Mouse (Mus musculus) CD4-positive, CD25-positive, alpha-beta regulatory T cell, adult 2 months (primary cell): Measurements from ENCODE around the gene Poc1a.
A peak's percentile ranks its signal among the peaks of the same experiment; 100 is the strongest.

Experiments used
- DNase-seq: peaks from one replicate; pipeline ENCODE4 v3.0.0-alpha.2; 2012; ENCODE audit warnings: low read depth, low spot score

The Poc1a gene

DNA sequence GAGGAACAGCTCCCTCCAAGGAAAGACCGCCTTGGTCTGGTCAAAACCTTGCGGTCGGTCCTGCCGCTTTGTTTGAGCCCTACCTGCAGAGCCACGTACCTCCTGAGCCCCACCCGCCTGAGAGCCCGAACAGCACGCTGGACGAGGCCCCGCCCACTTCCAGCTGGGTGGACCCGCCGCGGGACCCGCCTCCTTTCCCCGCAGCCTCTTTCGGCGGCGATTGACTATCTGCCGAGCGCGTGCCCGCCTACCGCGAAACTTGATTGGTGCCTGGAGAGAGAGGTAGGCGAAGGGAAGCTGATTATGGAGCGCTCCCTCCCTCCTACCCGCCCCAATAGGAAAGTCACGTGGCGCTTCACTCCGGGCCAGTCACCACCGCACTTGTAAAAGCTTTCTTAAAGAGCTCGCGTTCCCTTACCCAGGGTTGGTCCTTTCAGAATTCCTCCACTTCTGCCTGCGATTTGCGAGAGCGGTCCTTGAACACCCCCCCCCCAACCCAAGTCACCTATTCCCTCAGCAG lies 86.8 kb downstream of the Poc1a start:
- DNase-seq = peak; percentile 99

GRCm38 (mm10) chr9:106368112-106368717 lies 87.4 kb downstream of the Poc1a start, which contains the start of gene Dusp7:
Gene Dusp7, plus strand, starts transcription at chr9:106368632.
- peak; percentile 84 for DNase-seq

GRCm38 (mm10) chr9:106368831-106369501 lies 88.1 kb downstream of the Poc1a start:
- peak; percentile 78 for DNase-seq

DNA sequence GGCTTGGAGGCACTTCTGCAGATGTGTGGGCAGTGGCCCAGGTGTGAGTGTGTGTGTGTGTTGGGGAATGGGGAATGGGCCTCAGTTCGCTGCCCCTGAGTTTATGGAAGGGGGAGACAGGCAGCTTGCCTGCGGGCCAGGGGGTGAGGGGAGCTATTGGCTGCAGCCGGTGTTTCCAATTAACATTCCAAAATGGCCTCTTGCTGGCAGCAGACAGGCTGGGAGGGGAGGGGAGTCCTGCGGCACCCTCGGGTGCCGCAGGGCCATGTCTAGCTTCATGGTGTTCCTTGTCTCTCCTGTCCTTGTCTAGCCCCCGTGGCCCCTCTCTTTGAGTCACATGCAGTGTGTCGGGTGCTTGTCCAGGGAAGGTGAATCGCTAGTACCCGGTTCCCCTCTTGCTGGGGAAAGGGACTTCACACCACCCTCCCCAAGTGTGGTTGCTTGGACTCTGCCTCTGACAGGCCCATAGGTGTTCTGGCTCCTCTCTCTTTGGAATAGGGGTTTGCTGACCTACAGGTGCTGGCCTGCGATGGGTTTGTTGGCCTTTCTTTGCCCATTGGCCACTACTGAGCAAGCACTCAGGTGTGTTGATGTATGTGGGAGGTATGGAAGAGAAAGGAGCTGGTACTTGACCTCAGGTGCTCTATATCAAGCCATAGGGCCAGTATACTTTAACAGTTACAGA lies 89.1 kb downstream of the Poc1a start:
- peak; percentile 30 for DNase-seq

- DNase-seq = no peak
Measured at GRCm38 (mm10) chr9:106370620-106371383, 89.9 kb downstream of the Poc1a start.

- DNase-seq = peak; percentile 33
Measured at GRCm38 (mm10) chr9:106371384-106371671, 90.5 kb downstream of the Poc1a start.

DNA sequence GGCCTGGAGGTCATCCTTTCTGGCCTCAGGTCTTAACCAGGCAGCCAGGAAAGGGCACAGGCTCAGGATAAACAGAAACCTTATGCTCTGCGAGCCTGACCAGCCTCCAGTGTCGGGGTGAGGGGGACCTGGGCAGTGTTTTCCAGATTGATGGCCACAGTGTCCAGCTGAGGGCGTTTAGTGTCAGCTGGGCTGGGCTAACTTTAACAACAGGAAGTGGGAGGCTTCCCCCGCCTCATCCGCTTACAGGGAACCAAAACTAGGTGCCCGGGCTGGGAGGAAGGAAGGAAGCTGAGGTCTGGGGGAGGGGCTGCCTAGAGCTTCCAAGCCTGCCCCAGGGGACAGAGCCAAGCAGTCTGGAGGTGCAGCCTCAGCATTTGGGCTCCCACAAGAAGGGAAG lies 90.9 kb downstream of the Poc1a start:
- peak; percentile 76 for DNase-seq

DNA sequence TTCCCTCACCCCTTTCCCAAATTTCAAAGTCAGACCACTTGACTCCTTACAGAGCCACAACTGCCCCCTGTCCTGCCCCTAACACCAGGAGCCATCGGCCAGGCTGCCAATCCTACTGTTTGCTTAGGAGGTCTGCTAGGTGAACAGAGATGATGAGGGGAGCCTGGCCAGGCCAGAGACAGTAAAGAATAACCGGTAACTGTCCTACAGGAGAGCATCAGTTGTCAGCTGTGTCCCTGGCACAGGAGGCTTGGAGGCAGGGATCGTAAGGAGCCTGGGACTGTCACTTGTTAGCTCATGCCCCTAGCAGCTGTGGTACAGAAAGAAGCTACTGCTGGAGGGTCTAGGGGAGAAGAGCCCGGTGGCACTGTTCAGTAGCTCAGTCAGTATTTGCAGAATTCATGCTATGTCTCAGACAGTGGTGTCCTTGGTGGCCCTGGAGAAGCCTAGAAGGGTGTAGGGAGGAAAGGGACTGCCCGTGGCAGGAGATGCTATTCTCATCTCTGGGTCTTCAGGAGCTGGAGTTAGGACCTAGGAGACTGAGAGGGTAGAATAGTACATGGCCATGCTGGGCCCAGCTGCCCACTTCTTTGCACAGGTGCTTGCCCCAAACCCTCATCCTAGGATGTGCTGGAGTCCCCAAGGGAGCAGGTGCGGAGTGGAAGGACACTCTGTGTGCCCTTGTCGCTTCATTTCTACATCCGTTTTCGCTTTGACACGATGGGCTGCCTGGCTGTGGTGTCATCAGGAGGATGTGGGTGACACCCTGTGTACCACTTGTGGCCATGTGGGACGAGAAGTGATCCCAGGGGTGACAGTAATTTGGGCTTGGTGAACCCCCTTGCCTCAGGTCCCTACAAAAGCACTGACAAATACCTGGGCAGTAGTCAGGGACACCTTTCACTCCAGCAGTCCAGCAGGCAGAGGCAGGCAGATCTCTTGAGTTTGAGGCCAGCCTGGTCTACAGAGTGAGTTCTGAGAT lies 91.9 kb downstream of the Poc1a start:
- DNase-seq = peak; percentile 64

DNA sequence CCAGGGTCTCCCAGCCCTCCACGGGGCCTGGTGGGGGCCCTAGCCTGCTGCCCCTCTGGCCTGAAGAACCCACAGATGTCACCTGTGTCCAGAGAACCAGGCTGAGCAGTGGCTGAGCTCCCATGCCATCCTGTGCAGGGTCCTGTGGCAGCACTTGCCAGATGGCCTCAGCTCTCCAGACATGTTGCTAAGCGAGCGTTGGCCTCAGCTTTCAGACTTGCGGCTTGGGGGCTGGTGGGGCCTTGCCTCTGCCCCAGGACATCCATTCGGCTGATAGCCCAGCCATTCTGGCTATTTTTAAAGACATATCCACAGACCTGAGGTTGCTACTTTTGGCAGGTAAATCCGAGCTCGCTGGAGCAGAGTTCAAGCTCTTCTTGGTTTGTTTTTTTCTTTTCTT lies 93.1 kb downstream of the Poc1a start:
- no peak for DNase-seq

DNA sequence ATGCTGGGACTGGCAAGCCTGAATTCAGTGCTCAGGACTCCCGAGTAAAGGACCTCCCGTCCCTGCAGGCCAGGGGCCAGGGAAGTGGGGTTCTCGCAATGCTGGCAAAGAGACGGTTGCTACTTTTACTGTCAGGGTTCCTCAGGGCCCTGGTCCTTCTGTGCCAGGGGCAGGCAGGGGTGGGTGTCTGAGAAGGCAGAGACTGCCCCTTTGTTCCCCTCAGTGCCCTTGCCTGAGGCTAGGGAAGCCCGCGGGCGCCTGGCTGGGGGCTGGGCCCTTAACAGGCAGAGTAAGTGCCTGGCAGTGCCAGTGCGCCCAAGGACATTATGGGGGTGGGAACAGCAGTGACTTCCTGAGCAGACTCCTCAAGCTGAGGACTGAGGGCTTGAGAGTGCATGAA lies 96.4 kb downstream of the Poc1a start:
- no peak for DNase-seq

- DNase-seq = no peak
Measured at GRCm38 (mm10) chr9:106378045-106378444, 97.2 kb downstream of the Poc1a start.

- DNase-seq = no peak
Measured at GRCm38 (mm10) chr9:106378753-106379152, 97.9 kb downstream of the Poc1a start.

GRCm38 (mm10) chr9:106386181-106386864 lies 105.5 kb downstream of the Poc1a start:
- DNase-seq = peak; percentile 65

- DNase-seq = no peak
Measured at GRCm38 (mm10) chr9:106392828-106393527, 112.1 kb downstream of the Poc1a start.

GRCm38 (mm10) chr9:106393548-106393947 lies 112.7 kb downstream of the Poc1a start:
- no peak for DNase-seq

GRCm38 (mm10) chr9:106394649-106395602 lies 114.1 kb downstream of the Poc1a start:
- peak; percentile 57 for DNase-seq

DNA sequence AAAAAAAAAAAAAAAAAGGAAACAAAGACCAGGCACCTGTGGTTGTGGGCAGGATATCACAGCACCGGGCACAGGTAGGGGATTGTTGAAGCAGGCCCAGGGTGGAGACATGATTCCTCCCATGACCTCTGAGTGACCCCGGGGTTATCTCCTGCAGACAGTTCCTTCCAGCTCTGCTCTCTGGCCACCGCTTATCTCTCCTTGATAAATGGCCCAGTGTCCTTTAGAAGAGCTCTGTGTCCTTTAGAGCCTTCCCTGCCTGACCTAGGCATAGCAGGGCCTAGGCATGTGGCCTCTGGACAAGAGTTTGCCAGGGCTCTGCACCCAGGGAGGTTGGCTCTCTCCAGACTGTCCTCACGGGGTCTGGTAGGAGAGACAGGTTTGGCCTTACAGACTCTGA lies 116.9 kb downstream of the Poc1a start:
- DNase-seq = no peak

GRCm38 (mm10) chr9:106398667-106399311 lies 117.9 kb downstream of the Poc1a start:
- no peak for DNase-seq
